Mouse (Mus musculus) activated CD4-positive, CD25-positive, alpha-beta regulatory T cell, adult 4 months (primary cell): Measurements from ENCODE around the gene Vwa3a. TPM values are rescaled to one million over a fixed set of nuclear protein-coding genes. Genes with fewer than 3 reads are reported as not detected.
A peak's percentile ranks its signal among the peaks of the same experiment; 100 is the strongest.

Experiments
- ATAC-seq: one replicate; pipeline ENCODE4 v1.8.0; 2017
- polyA plus RNA-seq, 2 experiments: library from polyadenylated mRNA; unstranded; fragments of 100-300 nt; shearing (Covaris generic); gene quantifications; one replicate each; pipeline ENCODE4 v1.2.1; 2017

The Vwa3a gene
- polyA plus RNA-seq, 2 experiments from 2014 or later: not detected

GRCm38 (mm10) chr7:120836361-120836760 is 97.2 kb downstream of the Vwa3a start:
- no peak for ATAC-seq

GRCm38 (mm10) chr7:120838436-120839160 is 99.5 kb downstream of the Vwa3a start:
- no peak for ATAC-seq

- ATAC-seq: no peak
These were observed 100.7 kb downstream of the Vwa3a start for GRCm38 (mm10) chr7:120839786-120840185.

- peak; percentile 86 for ATAC-seq
These were observed 103.4 kb downstream of the Vwa3a start, which contains the start of gene Eef2k for GRCm38 (mm10) chr7:120842345-120843036. TSS of gene Eef2k (plus strand) at chr7:120842831.

- peak; percentile 36 for ATAC-seq
These were observed 104.0 kb downstream of the Vwa3a start for GRCm38 (mm10) chr7:120843037-120843621.

- no peak for ATAC-seq
These were observed 104.8 kb downstream of the Vwa3a start for GRCm38 (mm10) chr7:120843852-120844435.

DNA sequence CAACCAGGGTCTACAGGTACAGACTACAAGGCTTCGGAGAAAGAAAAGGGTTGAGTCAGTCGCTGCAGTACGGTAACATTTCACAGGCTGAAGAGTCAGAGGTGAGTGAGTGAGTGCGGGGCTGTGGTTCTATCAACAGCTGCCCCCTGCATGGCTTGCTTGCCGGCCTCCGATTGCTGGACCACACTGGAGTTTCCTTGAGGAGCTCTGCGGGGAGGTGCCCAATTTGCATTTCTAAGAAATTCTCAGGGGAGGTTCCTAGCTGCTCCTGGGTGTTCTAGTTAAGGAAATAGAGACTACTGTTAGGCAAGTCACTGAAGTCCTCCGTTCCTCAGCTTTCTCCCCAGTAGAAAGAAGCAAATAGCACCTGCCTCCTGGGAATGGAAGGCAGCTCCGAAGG is 105.6 kb downstream of the Vwa3a start:
- no peak for ATAC-seq

GRCm38 (mm10) chr7:120848831-120849512 is 109.9 kb downstream of the Vwa3a start:
- ATAC-seq: no peak

- no peak for ATAC-seq
These were observed 111.0 kb downstream of the Vwa3a start for GRCm38 (mm10) chr7:120850165-120850564.

Other genes starting within 250 kb of the Vwa3a start
- 100 to 1,000 TPM; 243 TPM for gene Uqcrc2, start 104.1 kb upstream of the Vwa3a start, polyA plus RNA-seq
- under 1 TPM; 0.38 to 0.98 TPM for gene Pdzd9, start 69.0 kb upstream of the Vwa3a start, polyA plus RNA-seq
- 1 to 10 TPM; 5.8 to 7.8 TPM for gene Mosmo, start 61.7 kb upstream of the Vwa3a start, polyA plus RNA-seq
- gene Gm5737, start 73.0 kb downstream of the Vwa3a start, polyA plus RNA-seq: not detected
- 1 to 10 TPM; 2.0 to 4.1 TPM for gene Eef2k, start 103.5 kb downstream of the Vwa3a start, polyA plus RNA-seq
- 10 to 100 TPM; 10.8 to 12.3 TPM for gene Polr3e, start 178.4 kb downstream of the Vwa3a start, polyA plus RNA-seq
- gene Cdr2, start 243.0 kb downstream of the Vwa3a start, polyA plus RNA-seq: 1 to 10 TPM; 1.0 to 1.3 TPM
- gene Mfsd13b, start 243.2 kb downstream of the Vwa3a start, polyA plus RNA-seq: not detected